Mouse (Mus musculus) spleen, adult 2 months (tissue): ENCODE data around the gene Uck1. TPM values are rescaled to one million over a fixed set of nuclear protein-coding genes. Genes with fewer than 3 reads are reported as not detected.

ENCODE experiments used
- DNase-seq, 2 experiments: peaks; one replicate each; pipeline versions ENCODE4 v3.0.0 to v3.0.0-alpha.2; 2012 to 2021; ENCODE audit warnings: low spot score in 2 of 2, low read depth in 1 of 2
- H3K27ac ChIP-seq: fragments of 200-500 bp; 2 replicates; pipeline ENCODE4 v1.5.1; 2012; ENCODE audit warnings: low read length, inconsistent platforms; ENCODE audit not compliant: insufficient read depth
- H3K27me3 ChIP-seq: fragments of 200-500 bp; 2 replicates; pipeline ENCODE4 v1.6.1; 2012; ENCODE audit warnings: mild to moderate bottlenecking, moderate library complexity, low read length, inconsistent platforms; ENCODE audit not compliant: control insufficient read depth, insufficient read depth
- H3K36me3 ChIP-seq: fragments of 200-500 bp; 2 replicates; pipeline ENCODE4 v1.6.1; 2012; ENCODE audit warnings: mild to moderate bottlenecking, low read length, inconsistent platforms; ENCODE audit not compliant: control insufficient read depth, insufficient read depth
- H3K4me1 ChIP-seq: fragments of 200-500 bp; 2 replicates; pipeline ENCODE4 v1.6.1; 2011; ENCODE audit warnings: inconsistent platforms; ENCODE audit not compliant: control insufficient read depth, insufficient read depth, insufficient read length
- H3K4me3 ChIP-seq: fragments of 200-500 bp; 2 replicates; pipeline ENCODE4 v1.5.1; 2011; ENCODE audit warnings: mild to moderate bottlenecking, inconsistent platforms; ENCODE audit not compliant: insufficient read depth, insufficient read length; ENCODE audit errors: extremely low read depth
- CTCF ChIP-seq: fragments of 200-500 bp; IDR thresholded peaks from 2 replicates; pipeline ENCODE4 v1.5.1; 2011; ENCODE audit warnings: mild to moderate bottlenecking, inconsistent platforms; ENCODE audit not compliant: insufficient read depth, insufficient read length, insufficient replicate concordance; ENCODE audit errors: extremely low read depth
- POLR2A ChIP-seq: fragments of 200-500 bp; IDR thresholded peaks from 2 replicates; pipeline ENCODE4 v1.6.1; 2011; ENCODE audit warnings: low read depth, low read length, inconsistent platforms
- WGBS: fragments of 180-500 bp; shearing (Covaris S2); methylation state at CpG from one replicate; pipeline ENCODE4 v1.1.7; 2018; 5-methylcytosine and 5-hydroxymethylcytosine counted together
- polyA plus RNA-seq: library from polyadenylated mRNA; depleted of rRNA; stranded (reverse); fragments of >200 nt; gene quantifications from 2 replicates; pipeline ENCODE4 v1.2.3, GENCODE M21; 2012; rRNA removed

The Uck1 gene
- polyA plus RNA-seq, 1 experiment: 58.4 TPM

- H3K4me3 ChIP-seq: no peak overlapping the region
- no peaks in the 10 kb centered on the region for H3K4me1 ChIP-seq
- H3K36me3 ChIP-seq: peaks cover 70% of the 10 kb centered on the region
- 84% methylated on average over 10 of the region's 10 CpGs for WGBS
- H3K27ac ChIP-seq: no peak overlapping the region
- H3K27me3 ChIP-seq: no peaks in the 10 kb centered on the region
- no peak for TF ChIP-seq CTCF
- TF ChIP-seq POLR2A: no peak
- DNase-seq: no peak
These were observed 47.0 kb downstream of the Uck1 start for GRCm38 (mm10) chr2:32213000-32213399.

- no peak for DNase-seq
- H3K27me3 ChIP-seq: no peaks in the 10 kb centered on the region
- TF ChIP-seq POLR2A (no peak), CTCF (no peak)
- WGBS: 97% methylated on average over 8 of the region's 8 CpGs
- H3K4me3 ChIP-seq: no peak overlapping the region
- H3K4me1 ChIP-seq: no peaks in the 10 kb centered on the region
- no peak overlapping the region for H3K27ac ChIP-seq
- H3K36me3 ChIP-seq: peaks cover 71% of the 10 kb centered on the region
These were observed 48.3 kb downstream of the Uck1 start for GRCm38 (mm10) chr2:32211689-32212088.

- 100% methylated on average over 1 of the region's 1 CpGs for WGBS
- DNase-seq: no peak
- no peak overlapping the region for H3K27ac ChIP-seq
- no peaks in the 10 kb centered on the region for H3K27me3 ChIP-seq
- TF ChIP-seq POLR2A: no peak
- TF ChIP-seq CTCF: no peak
- H3K4me3 ChIP-seq: no peak overlapping the region
- no peaks in the 10 kb centered on the region for H3K4me1 ChIP-seq
- peaks cover 59% of the 10 kb centered on the region for H3K36me3 ChIP-seq
These were observed 52.3 kb downstream of the Uck1 start for GRCm38 (mm10) chr2:32207682-32208081.

Other genes with a start within 250 kb of the Uck1 start
- gene Fam78a, start 175.3 kb downstream of the Uck1 start, polyA plus RNA-seq: 33.1 and 48.3 TPM in 2 replicates
- gene Plpp7, start 164.6 kb downstream of the Uck1 start, polyA plus RNA-seq: 2.6 and 4.6 TPM in 2 replicates
- gene Prrc2b, start 109.1 kb downstream of the Uck1 start, polyA plus RNA-seq: 35.1 and 46.5 TPM in 2 replicates
- 13.7 and 15.7 TPM in 2 replicates for gene Pomt1, start 23.6 kb downstream of the Uck1 start, polyA plus RNA-seq
- 21.4 and 24.0 TPM in 2 replicates for gene Golga2, start 27.2 kb upstream of the Uck1 start, polyA plus RNA-seq
- 60.5 and 63.4 TPM in 2 replicates for gene Swi5, start 27.9 kb upstream of the Uck1 start, polyA plus RNA-seq
- 252 and 324 TPM in 2 replicates for gene Ciz1, start 92.2 kb upstream of the Uck1 start, polyA plus RNA-seq
- gene Dnm1, start 93.2 kb upstream of the Uck1 start, polyA plus RNA-seq: 20.4 and 22.1 TPM in 2 replicates
- 86.8 and 149 TPM in 2 replicates for gene 1110008P14Rik, start 121.8 kb upstream of the Uck1 start, polyA plus RNA-seq
- gene Lcn2, start 128.1 kb upstream of the Uck1 start, polyA plus RNA-seq: 52.9 and 70.2 TPM in 2 replicates
- gene Ptges2, start 135.7 kb upstream of the Uck1 start, polyA plus RNA-seq: 10.0 and 12.2 TPM in 2 replicates
- gene Naif1, start 190.3 kb upstream of the Uck1 start, polyA plus RNA-seq: 4.3 and 6.2 TPM in 2 replicates
- gene Slc25a25, start 191.3 kb upstream of the Uck1 start, polyA plus RNA-seq: 11.4 and 15.0 TPM in 2 replicates